Mouse (Mus musculus) sigmoid colon, adult 10 weeks (tissue): ENCODE results near the gene Zfyve19. TPM values are rescaled to one million over a fixed set of nuclear protein-coding genes. Genes with fewer than 3 reads are reported as not detected.

Source experiments
- polyA plus RNA-seq: library from polyadenylated mRNA; stranded (reverse); fragments of 350-450 nt; fragmentation: Illumina TruSeq; extraction: RNeasy Lipid Tissue Mini Kit (QIAGEN cat#74804); gene quantifications from one replicate; pipeline ENCODE4 v1.2.3, GENCODE M21; 2014; ENCODE audit warnings: low read depth, low replicate concordance

Zfyve19 gene
- polyA plus RNA-seq = 5.5 TPM

GRCm38 (mm10) chr2:119208344-119209175, at the start of gene Zfyve19, which contains the start of gene Dnajc17:
TSS of gene Zfyve19 (plus strand) at chr2:119208617.
TSS of gene Dnajc17 (minus strand) at chr2:119208795.

DNA sequence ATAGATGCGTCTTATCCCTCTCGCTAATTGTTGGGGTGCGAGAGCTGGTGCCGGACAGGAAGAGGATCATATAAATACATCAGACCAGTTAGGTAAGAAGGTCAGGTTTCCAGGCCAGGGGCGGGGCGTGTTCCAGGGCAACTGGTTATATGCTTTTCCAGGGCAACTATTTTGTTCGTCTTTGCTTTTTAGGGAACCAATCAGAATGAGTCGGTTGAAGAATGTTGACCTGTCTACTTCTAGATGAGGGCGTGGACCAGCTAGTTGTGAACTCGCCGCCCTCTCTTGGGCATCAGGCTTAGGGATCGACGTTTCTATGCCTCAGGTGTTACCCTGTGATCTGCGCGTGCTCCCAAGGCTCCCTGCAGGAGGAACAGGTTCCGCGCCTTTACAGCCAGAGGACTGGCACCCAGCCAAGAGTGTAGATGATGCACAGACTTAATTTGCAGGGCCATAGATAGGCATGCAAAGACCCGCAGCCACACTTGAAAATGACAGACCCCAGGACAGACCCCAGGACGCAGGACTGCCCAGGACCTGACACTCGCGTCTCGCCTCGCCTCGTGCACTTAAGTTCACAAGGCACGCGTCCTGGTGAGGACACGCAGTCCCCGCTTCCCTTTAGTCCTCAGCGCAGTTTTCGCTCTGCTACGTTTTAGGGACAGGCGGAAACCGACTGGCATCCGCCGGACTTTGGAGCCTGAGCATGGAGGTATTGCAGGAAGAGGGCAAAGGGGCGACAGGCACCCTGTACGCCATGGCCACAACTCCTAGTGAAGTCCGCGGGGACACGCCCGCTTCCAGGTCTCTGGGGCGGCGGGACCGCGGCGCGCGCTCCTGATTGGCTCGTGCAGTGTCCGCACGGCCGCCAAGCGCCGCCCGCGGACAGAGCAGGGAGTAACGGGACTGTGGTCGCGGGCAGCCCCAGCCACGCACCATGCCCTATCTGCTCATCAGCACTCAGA, 41.2 kb upstream of the Zfyve19 start, which contains the start of gene Gchfr:
TSS of gene Gchfr (plus strand) at position 873 of the 965 bp plus-strand sequence.

DNA sequence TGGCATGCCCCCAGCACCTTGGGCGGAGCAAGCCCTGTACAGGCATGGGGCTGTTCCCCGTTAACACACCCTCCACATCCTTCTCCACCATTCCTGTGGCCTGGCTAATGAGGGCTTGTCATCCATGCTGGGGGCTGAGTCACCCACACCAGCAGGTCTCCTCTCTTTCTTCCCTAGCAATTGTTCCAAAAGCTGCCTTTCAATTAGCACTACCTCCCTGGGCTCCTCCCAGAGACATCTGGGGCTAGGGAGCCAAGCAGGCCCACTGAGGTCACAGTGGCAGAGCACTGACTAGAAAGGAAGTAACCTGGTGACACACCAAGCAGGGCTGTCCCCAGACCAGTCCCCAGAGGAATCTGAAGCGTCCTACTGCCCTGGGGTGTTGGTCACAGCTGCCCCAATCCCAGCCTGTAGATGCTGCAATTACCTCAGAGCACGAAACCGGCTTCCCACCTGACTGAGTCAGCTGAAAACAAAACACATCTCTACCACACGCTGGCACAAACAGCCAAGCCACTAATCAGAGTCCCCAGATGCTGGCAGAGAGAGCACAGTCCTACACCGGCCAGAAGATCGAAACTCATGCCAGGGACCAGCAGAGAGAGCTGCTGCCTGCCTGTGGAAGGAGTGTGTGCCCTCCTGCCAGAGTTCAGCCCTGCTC, 34.3 kb upstream of the Zfyve19 start, which contains the start of gene Gm14137:
TSS of gene Gm14137 (plus strand) at position 519 of the 661 bp plus-strand sequence.

DNA sequence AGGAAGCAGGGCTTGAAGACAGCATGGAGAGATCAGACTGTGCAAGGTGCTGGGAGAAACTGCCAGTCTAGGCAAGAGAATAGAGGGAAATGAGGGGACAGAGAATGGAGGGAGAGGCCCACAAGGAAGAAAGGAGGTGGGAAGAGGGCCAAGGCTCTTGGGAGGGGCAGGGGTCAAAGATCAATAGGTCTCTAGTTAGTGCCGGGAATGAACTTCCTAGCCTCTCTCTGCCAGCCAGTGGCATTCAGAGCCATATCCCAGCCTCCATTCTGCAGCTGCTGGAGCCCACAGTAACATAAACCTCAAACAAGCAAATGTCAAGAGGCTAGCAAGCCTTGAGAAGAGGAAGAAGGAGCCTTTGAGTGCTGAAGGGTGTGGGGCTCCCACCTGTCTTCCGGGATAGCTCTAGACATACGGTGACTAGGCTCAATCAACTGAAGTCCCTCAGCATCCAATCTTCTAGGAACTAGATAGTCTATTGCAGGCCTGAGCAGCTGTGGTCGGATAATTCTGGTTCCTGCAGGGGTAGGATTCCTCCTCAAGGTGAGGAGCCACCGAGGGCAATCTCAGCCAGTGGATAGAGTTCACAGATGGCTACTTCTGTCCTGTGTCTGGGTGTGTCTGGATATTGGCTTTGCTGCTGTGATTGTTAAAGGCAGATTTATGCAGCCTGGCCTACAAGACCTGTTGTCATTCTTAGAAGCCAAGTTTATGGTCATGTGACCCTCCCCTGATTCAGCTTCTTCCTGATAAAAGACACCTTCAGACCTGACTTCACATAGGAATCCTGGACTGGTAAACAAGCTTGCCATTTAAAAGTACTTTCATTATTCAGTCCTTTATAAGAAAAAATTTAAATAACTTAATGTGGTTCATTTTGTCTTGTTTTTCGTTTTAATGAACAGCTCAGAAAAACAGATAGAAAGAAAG, 21.6 kb downstream of the Zfyve19 start, which contains the start of gene Ppp1r14d:
TSS of gene Ppp1r14d (minus strand) at position 132 of the 930 bp plus-strand sequence.

GRCm38 (mm10) chr2:119237210-119237870, 28.9 kb downstream of the Zfyve19 start, which contains the start of gene Spint1:
TSS of gene Spint1 (plus strand) at chr2:119237362.

Other genes starting within 250 kb of the Zfyve19 start
- gene Ccdc32, start 179.2 kb upstream of the Zfyve19 start, polyA plus RNA-seq = 36.6 TPM
- gene Rpusd2, start 173.8 kb upstream of the Zfyve19 start, polyA plus RNA-seq = 4.1 TPM
- 9.7 TPM for gene Knl1, start 161.5 kb upstream of the Zfyve19 start, polyA plus RNA-seq
- gene Rad51, start 95.8 kb upstream of the Zfyve19 start, polyA plus RNA-seq = 8.2 TPM
- 47.9 TPM for gene Rmdn3, start 51.6 kb upstream of the Zfyve19 start, polyA plus RNA-seq
- not detected for gene Gchfr, start 40.8 kb upstream of the Zfyve19 start, polyA plus RNA-seq
- 1.6 TPM for gene Gm14137, start 34.1 kb upstream of the Zfyve19 start, polyA plus RNA-seq
- gene Dnajc17, start 178 bp downstream of the Zfyve19 start, polyA plus RNA-seq = 0.79 TPM
- 62.5 TPM for gene Ppp1r14d, start 21.3 kb downstream of the Zfyve19 start, polyA plus RNA-seq
- gene Spint1, start 28.7 kb downstream of the Zfyve19 start, polyA plus RNA-seq = 50.8 TPM
- gene Rhov, start 62.7 kb downstream of the Zfyve19 start, polyA plus RNA-seq = not detected
- 0.22 TPM for gene Vps18, start 80.1 kb downstream of the Zfyve19 start, polyA plus RNA-seq
- 0.76 TPM for gene Dll4, start 117.2 kb downstream of the Zfyve19 start, polyA plus RNA-seq
- 0.54 TPM for gene Chac1, start 142.6 kb downstream of the Zfyve19 start, polyA plus RNA-seq